Mouse (Mus musculus) T-helper 17 cell (primary cell): ENCODE measurements around the gene Olfr50.

Source experiments
- in situ Hi-C, 2 experiments: fragments of 300-600 bp; cut with MboI, MseI; formaldehyde crosslinking; loops; 1 replicate in 1 of 2; 2 replicates in 1 of 2; pipeline ENCODE4 v1.15.1; 2025; ENCODE audit warnings: high pct_unique_total_duplicates in 2 of 2

Olfr50 gene

DNA sequence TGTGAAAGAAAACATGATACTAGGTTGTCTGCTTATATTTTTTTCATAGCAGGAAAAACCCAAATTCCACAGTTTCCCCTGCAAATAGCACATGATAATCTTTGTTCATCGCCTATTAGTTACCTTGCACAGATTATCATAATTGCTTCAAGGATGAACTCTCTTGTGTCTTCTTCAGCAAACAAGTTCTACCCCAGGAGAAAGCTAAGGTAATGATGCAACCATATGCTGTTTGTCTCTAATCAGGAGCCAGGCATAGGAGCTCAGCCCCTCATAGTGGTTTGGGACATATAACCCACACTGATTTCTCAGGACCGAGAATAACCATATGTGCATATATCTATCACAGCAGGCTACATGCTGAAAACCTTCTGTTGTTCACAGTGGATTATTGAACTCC, at the start of gene Olfr50:
Olfr50 (plus strand) TSS at position 301 of the 400 bp plus-strand sequence.
- in situ Hi-C loops = no loop called here

DNA sequence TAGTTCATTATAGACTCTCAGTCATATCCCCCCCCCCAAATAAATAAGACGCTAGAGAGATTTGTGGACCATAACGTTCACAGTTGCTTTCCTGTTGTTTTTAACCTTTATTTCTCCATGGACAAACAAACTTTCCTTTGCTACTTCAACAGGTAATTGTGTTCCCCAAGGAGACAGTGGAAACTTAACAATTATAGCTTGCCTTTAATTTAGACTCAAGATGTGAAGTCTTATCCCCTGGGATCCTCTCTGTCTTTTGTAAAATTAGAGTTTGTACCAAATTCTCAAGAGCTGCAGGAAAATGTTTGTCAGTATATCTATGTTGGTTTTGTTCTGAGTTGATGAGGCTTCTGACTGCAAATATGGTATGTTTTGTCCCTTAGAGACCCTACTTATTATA, 6.4 kb upstream of the Olfr50 start, which contains the start of gene Olfr348:
Olfr348 (plus strand) TSS at position 301 of the 400 bp plus-strand sequence.
- in situ Hi-C loops = no loop called here

DNA sequence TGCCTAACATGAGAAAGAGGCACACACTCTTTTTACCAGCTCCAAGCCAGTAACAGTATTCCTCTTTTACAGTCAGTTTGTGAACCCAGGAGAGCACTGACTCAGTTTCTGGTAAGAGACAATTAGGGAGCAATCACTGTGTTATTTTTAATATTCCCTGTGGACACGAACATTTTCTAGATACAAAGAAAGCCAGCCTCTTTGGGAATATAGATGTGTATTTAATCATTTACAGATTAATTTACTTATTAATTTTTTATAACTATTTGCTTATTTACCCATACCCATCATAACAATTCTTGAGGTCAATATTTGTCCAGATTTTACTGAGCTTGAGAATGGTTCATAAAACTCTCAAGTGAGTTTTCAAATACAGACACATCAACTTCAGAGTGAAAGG, 26.6 kb downstream of the Olfr50 start, which contains the start of gene Olfr3:
Olfr3 (minus strand) TSS at position 101 of the 400 bp plus-strand sequence.
- in situ Hi-C loops = no loop called here

DNA sequence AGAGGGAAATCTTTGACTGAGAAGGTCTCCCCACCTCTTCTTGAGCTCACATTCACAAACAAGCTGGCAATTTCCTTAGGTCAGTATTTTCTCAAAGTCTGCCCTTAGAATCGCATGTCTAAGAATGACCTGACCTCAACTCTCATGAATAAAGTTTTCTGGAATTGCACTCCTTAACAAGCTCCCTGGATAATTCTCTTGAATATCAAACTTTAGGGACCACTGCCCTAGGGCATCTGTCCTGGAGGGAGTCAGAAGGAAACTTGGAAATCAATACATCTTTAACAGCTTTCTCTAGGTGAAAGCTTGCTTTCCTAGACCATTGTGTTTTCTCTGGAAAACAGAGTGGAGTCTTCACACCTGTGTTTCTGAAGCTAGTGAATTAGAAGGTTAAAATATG, 55.7 kb downstream of the Olfr50 start, which contains the start of gene Olfr350:
Olfr350 (plus strand) TSS at position 301 of the 400 bp plus-strand sequence.
- in situ Hi-C loops = no loop called here
